Mouse (Mus musculus): Measurements from ENCODE around the gene Tecr. TPM values are rescaled to one million over a fixed set of nuclear protein-coding genes. Genes with fewer than 3 reads are reported as not detected.

Gene Tecr
- polyA plus RNA-seq, 1 experiment from 2014 or later = 754 TPM

- DNase-seq (ENCODE audit: low spot score) = peak; percentile 98
- H3K36me3 ChIP-seq (ENCODE audit: control insufficient read depth, insufficient read depth, low read length) = no peaks in the 10 kb centered on the region
- H3K4me1 ChIP-seq (replicated peaks; ENCODE audit: control insufficient read depth, insufficient read depth, low read length) = no peaks in the 10 kb centered on the region
- ATAC-seq (ENCODE audit: low FRiP score) = peak; percentile 99
- H3K4me3 ChIP-seq (ENCODE audit: low read depth, low read length) = peak overlapping the region; percentile 88
- H3K27ac ChIP-seq (ENCODE audit: low read depth, low read length) = peak overlapping the region; percentile 93
- no peaks in the 10 kb centered on the region for H3K9me3 ChIP-seq (ENCODE audit: control insufficient read depth, low read length)
- H3K4me2 ChIP-seq (replicated peaks; ENCODE audit: low read depth, low read length) = peak overlapping the region; percentile 79
- H3K9ac ChIP-seq (ENCODE audit: low read depth, low read length) = peak overlapping the region; percentile 79
- no peaks in the 10 kb centered on the region for H3K27me3 ChIP-seq (ENCODE audit: control insufficient read depth, insufficient read depth, low read length)
- WGBS = under 1% methylated on average over 43 of the region's 43 CpGs
These were observed 13.4 kb downstream of the Tecr start for GRCm38 (mm10) chr8:83594167-83595049.

GRCm38 (mm10) chr8:83593325-83594166 lies 14.2 kb downstream of the Tecr start:
- peak overlapping the region; percentile 84 for H3K27ac ChIP-seq (ENCODE audit: low read depth, low read length)
- WGBS = 7% methylated on average over 22 of the region's 22 CpGs
- H3K4me1 ChIP-seq (replicated peaks; ENCODE audit: control insufficient read depth, insufficient read depth, low read length) = no peaks in the 10 kb centered on the region
- peak overlapping the region; percentile 79 for H3K4me2 ChIP-seq (replicated peaks; ENCODE audit: low read depth, low read length)
- peak overlapping the region; percentile 88 for H3K4me3 ChIP-seq (ENCODE audit: low read depth, low read length)
- H3K9ac ChIP-seq (ENCODE audit: low read depth, low read length) = peak overlapping the region; percentile 79
- H3K36me3 ChIP-seq (ENCODE audit: control insufficient read depth, insufficient read depth, low read length) = no peaks in the 10 kb centered on the region
- no peak for ATAC-seq (ENCODE audit: low FRiP score)
- DNase-seq (ENCODE audit: low spot score) = no peak
- no peaks in the 10 kb centered on the region for H3K9me3 ChIP-seq (ENCODE audit: control insufficient read depth, low read length)
- H3K27me3 ChIP-seq (ENCODE audit: control insufficient read depth, insufficient read depth, low read length) = no peaks in the 10 kb centered on the region

- peak overlapping the region; percentile 79 for H3K4me2 ChIP-seq (replicated peaks; ENCODE audit: low read depth, low read length)
- H3K27ac ChIP-seq (ENCODE audit: low read depth, low read length) = no peak overlapping the region
- no peaks in the 10 kb centered on the region for H3K4me1 ChIP-seq (replicated peaks; ENCODE audit: control insufficient read depth, insufficient read depth, low read length)
- no peak for DNase-seq (ENCODE audit: low spot score)
- 80% methylated on average over 3 of the region's 3 CpGs for WGBS
- no peak for ATAC-seq (ENCODE audit: low FRiP score)
- H3K27me3 ChIP-seq (ENCODE audit: control insufficient read depth, insufficient read depth, low read length) = no peaks in the 10 kb centered on the region
- H3K9me3 ChIP-seq (ENCODE audit: control insufficient read depth, low read length) = no peaks in the 10 kb centered on the region
- H3K9ac ChIP-seq (ENCODE audit: low read depth, low read length) = peak overlapping the region; percentile 29
- no peaks in the 10 kb centered on the region for H3K36me3 ChIP-seq (ENCODE audit: control insufficient read depth, insufficient read depth, low read length)
- peak overlapping the region; percentile 88 for H3K4me3 ChIP-seq (ENCODE audit: low read depth, low read length)
These were observed 15.1 kb downstream of the Tecr start for GRCm38 (mm10) chr8:83592682-83593081.

- no peak overlapping the region for H3K9ac ChIP-seq (ENCODE audit: low read depth, low read length)
- no peaks in the 10 kb centered on the region for H3K4me1 ChIP-seq (replicated peaks; ENCODE audit: control insufficient read depth, insufficient read depth, low read length)
- ATAC-seq (ENCODE audit: low FRiP score) = no peak
- H3K9me3 ChIP-seq (ENCODE audit: control insufficient read depth, low read length) = no peaks in the 10 kb centered on the region
- DNase-seq (ENCODE audit: low spot score) = no peak
- WGBS = 82% methylated on average over 7 of the region's 7 CpGs
- H3K4me3 ChIP-seq (ENCODE audit: low read depth, low read length) = no peak overlapping the region
- no peak overlapping the region for H3K27ac ChIP-seq (ENCODE audit: low read depth, low read length)
- H3K36me3 ChIP-seq (ENCODE audit: control insufficient read depth, insufficient read depth, low read length) = no peaks in the 10 kb centered on the region
- no peak overlapping the region for H3K4me2 ChIP-seq (replicated peaks; ENCODE audit: low read depth, low read length)
- H3K27me3 ChIP-seq (ENCODE audit: control insufficient read depth, insufficient read depth, low read length) = no peaks in the 10 kb centered on the region
These were observed 17.2 kb downstream of the Tecr start for GRCm38 (mm10) chr8:83590488-83591023.

- Histone ChIP-seq H3K4me3 (ENCODE audit: low read depth, low read length) (no peak overlapping the region), H3K9me3 (ENCODE audit: control insufficient read depth, low read length) (no peaks in the 10 kb centered on the region), H3K4me1 (replicated peaks; ENCODE audit: control insufficient read depth, insufficient read depth, low read length) (0 out of 2 replicates have a peak, but pooled peaks cover 2% of the 10 kb centered on the region), H3K9ac (ENCODE audit: low read depth, low read length) (no peak overlapping the region), H3K27ac (ENCODE audit: low read depth, low read length) (no peak overlapping the region), H3K4me2 (replicated peaks; ENCODE audit: low read depth, low read length) (no peak overlapping the region), H3K36me3 (ENCODE audit: control insufficient read depth, insufficient read depth, low read length) (no peaks in the 10 kb centered on the region), H3K27me3 (ENCODE audit: control insufficient read depth, insufficient read depth, low read length) (no peaks in the 10 kb centered on the region)
- ATAC-seq (ENCODE audit: low FRiP score) (no peak), DNase-seq (ENCODE audit: low spot score) (no peak)
- 93% methylated on average over 5 of the region's 5 CpGs for WGBS
These were observed 18.9 kb downstream of the Tecr start for GRCm38 (mm10) chr8:83588886-83589285.

- H3K4me1 ChIP-seq (replicated peaks; ENCODE audit: control insufficient read depth, insufficient read depth, low read length) = 0 out of 2 replicates have a peak, but pooled peaks cover 2% of the 10 kb centered on the region
- H3K9ac ChIP-seq (ENCODE audit: low read depth, low read length) = no peak overlapping the region
- H3K4me3 ChIP-seq (ENCODE audit: low read depth, low read length) = no peak overlapping the region
- DNase-seq (ENCODE audit: low spot score) = no peak
- no peaks in the 10 kb centered on the region for H3K27me3 ChIP-seq (ENCODE audit: control insufficient read depth, insufficient read depth, low read length)
- 87% methylated on average over 6 of the region's 6 CpGs for WGBS
- no peak for ATAC-seq (ENCODE audit: low FRiP score)
- H3K27ac ChIP-seq (ENCODE audit: low read depth, low read length) = no peak overlapping the region
- H3K4me2 ChIP-seq (replicated peaks; ENCODE audit: low read depth, low read length) = no peak overlapping the region
- H3K36me3 ChIP-seq (ENCODE audit: control insufficient read depth, insufficient read depth, low read length) = no peaks in the 10 kb centered on the region
- H3K9me3 ChIP-seq (ENCODE audit: control insufficient read depth, low read length) = no peaks in the 10 kb centered on the region
These were observed 20.1 kb downstream of the Tecr start for GRCm38 (mm10) chr8:83587644-83588043.

GRCm38 (mm10) chr8:83585333-83585732 lies 22.4 kb downstream of the Tecr start:
- H3K4me3 ChIP-seq (ENCODE audit: low read depth, low read length) = no peak overlapping the region
- no peaks in the 10 kb centered on the region for H3K9me3 ChIP-seq (ENCODE audit: control insufficient read depth, low read length)
- no peaks in the 10 kb centered on the region for H3K36me3 ChIP-seq (ENCODE audit: control insufficient read depth, insufficient read depth, low read length)
- no peak for ATAC-seq (ENCODE audit: low FRiP score)
- DNase-seq (ENCODE audit: low spot score) = no peak
- 0 out of 2 replicates have a peak, but pooled peaks cover 2% of the 10 kb centered on the region for H3K4me1 ChIP-seq (replicated peaks; ENCODE audit: control insufficient read depth, insufficient read depth, low read length)
- no peak overlapping the region for H3K9ac ChIP-seq (ENCODE audit: low read depth, low read length)
- no peaks in the 10 kb centered on the region for H3K27me3 ChIP-seq (ENCODE audit: control insufficient read depth, insufficient read depth, low read length)
- H3K27ac ChIP-seq (ENCODE audit: low read depth, low read length) = no peak overlapping the region
- WGBS = 93% methylated on average over 3 of the region's 3 CpGs
- no peak overlapping the region for H3K4me2 ChIP-seq (replicated peaks; ENCODE audit: low read depth, low read length)

- no peak for ATAC-seq (ENCODE audit: low FRiP score)
- Histone ChIP-seq H3K4me1 (replicated peaks; ENCODE audit: control insufficient read depth, insufficient read depth, low read length) (0 out of 2 replicates have a peak, but pooled peaks cover 2% of the 10 kb centered on the region), H3K4me2 (replicated peaks; ENCODE audit: low read depth, low read length) (no peak overlapping the region), H3K36me3 (ENCODE audit: control insufficient read depth, insufficient read depth, low read length) (no peaks in the 10 kb centered on the region), H3K27ac (ENCODE audit: low read depth, low read length) (no peak overlapping the region), H3K9me3 (ENCODE audit: control insufficient read depth, low read length) (no peaks in the 10 kb centered on the region), H3K27me3 (ENCODE audit: control insufficient read depth, insufficient read depth, low read length) (no peaks in the 10 kb centered on the region), H3K4me3 (ENCODE audit: low read depth, low read length) (no peak overlapping the region), H3K9ac (ENCODE audit: low read depth, low read length) (no peak overlapping the region)
- DNase-seq (ENCODE audit: low spot score) = no peak
- 87% methylated on average over 1 of the region's 1 CpGs for WGBS
These were observed 23.0 kb downstream of the Tecr start for GRCm38 (mm10) chr8:83584771-83585170.

Measured in hindbrain, embryonic 11.5 days (tissue).